Mouse (Mus musculus) thymus, postnatal 36 days (tissue): ENCODE measurements at regions not wholly inside any gene's neighbourhood (a gene's known extent, or its start where the extent isn't known, plus 50 kb on each side); places are given as distances from the start of the nearest gene placed in this dataset.

ENCODE experiments used
- DNase-seq, 2 experiments: peaks; one replicate each; pipeline ENCODE4 v3.0.0; 2022; ENCODE audit warnings: mixed read lengths in 2 of 2

GRCm38 (mm10) chr10:16600041-16600440, 1123.0 kb upstream of the Cited2 start:
- DNase-seq = no peak

GRCm38 (mm10) chr10:16600551-16601224, 1122.3 kb upstream of the Cited2 start:
- no peak for DNase-seq

- no peak for DNase-seq
These were observed 1121.8 kb upstream of the Cited2 start for GRCm38 (mm10) chr10:16601225-16601595.

GRCm38 (mm10) chr10:16608339-16608738, 1114.7 kb upstream of the Cited2 start:
- DNase-seq = no peak

GRCm38 (mm10) chr10:16618752-16619151, 1104.3 kb upstream of the Cited2 start:
- DNase-seq = no peak

GRCm38 (mm10) chr10:16619584-16619983, 1103.4 kb upstream of the Cited2 start:
- no peak for DNase-seq

GRCm38 (mm10) chr10:16620804-16621559, 1102.0 kb upstream of the Cited2 start:
- DNase-seq = no peak

- DNase-seq = no peak
These were observed 1100.2 kb upstream of the Cited2 start for GRCm38 (mm10) chr10:16622821-16623220.

- no peak for DNase-seq
These were observed 1089.8 kb upstream of the Cited2 start for GRCm38 (mm10) chr10:16633236-16633635.

- DNase-seq = no peak
These were observed 1087.6 kb upstream of the Cited2 start for GRCm38 (mm10) chr10:16635463-16635862.

GRCm38 (mm10) chr10:16637006-16637405, 1086.0 kb upstream of the Cited2 start:
- DNase-seq = no peak

- no peak for DNase-seq
These were observed 1084.9 kb upstream of the Cited2 start for GRCm38 (mm10) chr10:16638111-16638510.

GRCm38 (mm10) chr10:16640136-16640535, 1082.9 kb upstream of the Cited2 start:
- no peak for DNase-seq

- DNase-seq = no peak
These were observed 1072.9 kb upstream of the Cited2 start for GRCm38 (mm10) chr10:16650120-16650519.

- DNase-seq = no peak
These were observed 1070.6 kb upstream of the Cited2 start for GRCm38 (mm10) chr10:16652450-16652849.

GRCm38 (mm10) chr10:16664483-16664882, 1058.5 kb upstream of the Cited2 start:
- no peak for DNase-seq

GRCm38 (mm10) chr10:16670286-16670685, 1052.7 kb upstream of the Cited2 start:
- no peak for DNase-seq

- no peak for DNase-seq
These were observed 1042.0 kb upstream of the Cited2 start for GRCm38 (mm10) chr10:16681001-16681400.

- DNase-seq = no peak
These were observed 1037.7 kb upstream of the Cited2 start for GRCm38 (mm10) chr10:16685352-16685751.

GRCm38 (mm10) chr10:16706976-16707375, 1016.0 kb upstream of the Cited2 start:
- no peak for DNase-seq

GRCm38 (mm10) chr10:16713143-16713542, 1009.9 kb upstream of the Cited2 start:
- no peak for DNase-seq

- DNase-seq = no peak
These were observed 1009.0 kb upstream of the Cited2 start for GRCm38 (mm10) chr10:16714065-16714464.

GRCm38 (mm10) chr10:16714526-16714925, 1008.5 kb upstream of the Cited2 start:
- DNase-seq = no peak

GRCm38 (mm10) chr10:16742246-16742645, 980.8 kb upstream of the Cited2 start:
- no peak for DNase-seq
